Mouse (Mus musculus): Measurements from ENCODE around the gene Myo10. TPM values are rescaled to one million over a fixed set of nuclear protein-coding genes. Genes with fewer than 3 reads are reported as not detected.

The Myo10 gene
- polyA plus RNA-seq, 1 experiment = 26.1 TPM

GRCm38 (mm10) chr15:25631332-25631731 is 9.0 kb downstream of the Myo10 start:
- no peak overlapping the region for H3K4me3 ChIP-seq (ENCODE audit: control insufficient read depth, insufficient read depth, low read length)
- no peaks in the 10 kb centered on the region for H3K36me3 ChIP-seq (ENCODE audit: control insufficient read depth, insufficient read depth, low read length)
- no peak overlapping the region for H3K27ac ChIP-seq (ENCODE audit: control insufficient read depth, insufficient read depth, low read length)

GRCm38 (mm10) chr15:25632902-25633301 is 10.6 kb downstream of the Myo10 start:
- 95% methylated on average over 11 of the region's 11 CpGs for WGBS
- Histone ChIP-seq H3K4me1 (replicated peaks; ENCODE audit: control insufficient read depth, insufficient read depth, low read length) (no peaks in the 10 kb centered on the region), H3K27ac (ENCODE audit: control insufficient read depth, insufficient read depth, low read length) (no peak overlapping the region), H3K27me3 (ENCODE audit: control insufficient read depth, insufficient read depth, low read length) (no peaks in the 10 kb centered on the region), H3K4me3 (ENCODE audit: control insufficient read depth, insufficient read depth, low read length) (no peak overlapping the region), H3K36me3 (ENCODE audit: control insufficient read depth, insufficient read depth, low read length) (no peaks in the 10 kb centered on the region)
- no peak for DNase-seq
- TF ChIP-seq POLR2A (IDR thresholded peaks at IDR 0.05; ENCODE audit: control insufficient read depth, extremely low read depth, insufficient read depth, low read length, poor library complexity) (no peak), CTCF (IDR thresholded peaks at IDR 0.05; ENCODE audit: borderline replicate concordance, control insufficient read depth, extremely low read depth, insufficient read depth, low read length, poor library complexity) (no peak)

More at GRCm38 (mm10) chr15:25631332-25631731, 9.0 kb downstream of the Myo10 start:
- Histone ChIP-seq H3K27me3 (ENCODE audit: control insufficient read depth, insufficient read depth, low read length) (no peaks in the 10 kb centered on the region), H3K4me1 (replicated peaks; ENCODE audit: control insufficient read depth, insufficient read depth, low read length) (0 out of 2 replicates have a peak, but pooled peaks cover 2% of the 10 kb centered on the region)
- 94% methylated on average over 6 of the region's 6 CpGs for WGBS
- TF ChIP-seq POLR2A (IDR thresholded peaks at IDR 0.05; ENCODE audit: control insufficient read depth, extremely low read depth, insufficient read depth, low read length, poor library complexity) (no peak), CTCF (IDR thresholded peaks at IDR 0.05; ENCODE audit: borderline replicate concordance, control insufficient read depth, extremely low read depth, insufficient read depth, low read length, poor library complexity) (no peak)
- no peak for DNase-seq

- Histone ChIP-seq H3K27ac (ENCODE audit: control insufficient read depth, insufficient read depth, low read length) (no peak overlapping the region), H3K27me3 (ENCODE audit: control insufficient read depth, insufficient read depth, low read length) (no peaks in the 10 kb centered on the region), H3K36me3 (ENCODE audit: control insufficient read depth, insufficient read depth, low read length) (no peaks in the 10 kb centered on the region), H3K4me3 (ENCODE audit: control insufficient read depth, insufficient read depth, low read length) (no peak overlapping the region), H3K4me1 (replicated peaks; ENCODE audit: control insufficient read depth, insufficient read depth, low read length) (no peaks in the 10 kb centered on the region)
- TF ChIP-seq POLR2A (IDR thresholded peaks at IDR 0.05; ENCODE audit: control insufficient read depth, extremely low read depth, insufficient read depth, low read length, poor library complexity) = no peak
- no peak for TF ChIP-seq CTCF (IDR thresholded peaks at IDR 0.05; ENCODE audit: borderline replicate concordance, control insufficient read depth, extremely low read depth, insufficient read depth, low read length, poor library complexity)
- no peak for DNase-seq
- 95% methylated on average over 13 of the region's 13 CpGs for WGBS
These were observed 11.5 kb downstream of the Myo10 start for GRCm38 (mm10) chr15:25633674-25634340.

GRCm38 (mm10) chr15:25637727-25638126 is 15.4 kb downstream of the Myo10 start:
- H3K27ac ChIP-seq (ENCODE audit: control insufficient read depth, insufficient read depth, low read length) = no peak overlapping the region
- no peaks in the 10 kb centered on the region for H3K4me1 ChIP-seq (replicated peaks; ENCODE audit: control insufficient read depth, insufficient read depth, low read length)

GRCm38 (mm10) chr15:25639217-25639616 is 16.9 kb downstream of the Myo10 start:
- WGBS = 96% methylated on average over 5 of the region's 5 CpGs
- H3K27ac ChIP-seq (ENCODE audit: control insufficient read depth, insufficient read depth, low read length) = no peak overlapping the region

More at GRCm38 (mm10) chr15:25637727-25638126, 15.4 kb downstream of the Myo10 start:
- no peak for DNase-seq
- Histone ChIP-seq H3K36me3 (ENCODE audit: control insufficient read depth, insufficient read depth, low read length) (no peaks in the 10 kb centered on the region), H3K27me3 (ENCODE audit: control insufficient read depth, insufficient read depth, low read length) (no peaks in the 10 kb centered on the region), H3K4me3 (ENCODE audit: control insufficient read depth, insufficient read depth, low read length) (no peak overlapping the region)
- 84% methylated on average over 9 of the region's 9 CpGs for WGBS
- TF ChIP-seq CTCF (IDR thresholded peaks at IDR 0.05; ENCODE audit: borderline replicate concordance, control insufficient read depth, extremely low read depth, insufficient read depth, low read length, poor library complexity) (no peak), POLR2A (IDR thresholded peaks at IDR 0.05; ENCODE audit: control insufficient read depth, extremely low read depth, insufficient read depth, low read length, poor library complexity) (no peak)

GRCm38 (mm10) chr15:25640840-25641752 is 18.8 kb downstream of the Myo10 start:
- Histone ChIP-seq H3K4me1 (replicated peaks; ENCODE audit: control insufficient read depth, insufficient read depth, low read length) (no peaks in the 10 kb centered on the region), H3K36me3 (ENCODE audit: control insufficient read depth, insufficient read depth, low read length) (no peaks in the 10 kb centered on the region), H3K27me3 (ENCODE audit: control insufficient read depth, insufficient read depth, low read length) (no peaks in the 10 kb centered on the region), H3K4me3 (ENCODE audit: control insufficient read depth, insufficient read depth, low read length) (no peak overlapping the region), H3K27ac (ENCODE audit: control insufficient read depth, insufficient read depth, low read length) (no peak overlapping the region)
- 93% methylated on average over 12 of the region's 12 CpGs for WGBS
- DNase-seq = no peak
- TF ChIP-seq POLR2A (IDR thresholded peaks at IDR 0.05; ENCODE audit: control insufficient read depth, extremely low read depth, insufficient read depth, low read length, poor library complexity) (no peak), CTCF (IDR thresholded peaks at IDR 0.05; ENCODE audit: borderline replicate concordance, control insufficient read depth, extremely low read depth, insufficient read depth, low read length, poor library complexity) (no peak)

More at GRCm38 (mm10) chr15:25639217-25639616, 16.9 kb downstream of the Myo10 start:
- TF ChIP-seq CTCF (IDR thresholded peaks at IDR 0.05; ENCODE audit: borderline replicate concordance, control insufficient read depth, extremely low read depth, insufficient read depth, low read length, poor library complexity) (no peak), POLR2A (IDR thresholded peaks at IDR 0.05; ENCODE audit: control insufficient read depth, extremely low read depth, insufficient read depth, low read length, poor library complexity) (no peak)
- Histone ChIP-seq H3K27me3 (ENCODE audit: control insufficient read depth, insufficient read depth, low read length) (no peaks in the 10 kb centered on the region), H3K4me1 (replicated peaks; ENCODE audit: control insufficient read depth, insufficient read depth, low read length) (no peaks in the 10 kb centered on the region), H3K4me3 (ENCODE audit: control insufficient read depth, insufficient read depth, low read length) (no peak overlapping the region), H3K36me3 (ENCODE audit: control insufficient read depth, insufficient read depth, low read length) (no peaks in the 10 kb centered on the region)
- DNase-seq = no peak
